Mouse (Mus musculus) 3134 (cell line): ENCODE results near the gene Gm5108.

Experiments
- DNase-seq: peaks from one replicate; pipeline ENCODE4 v3.0.0-alpha.2; 2011; ENCODE audit warnings: low spot score; ENCODE audit not compliant: insufficient read length; ENCODE audit errors: extremely low read depth

Gm5108 gene

DNA sequence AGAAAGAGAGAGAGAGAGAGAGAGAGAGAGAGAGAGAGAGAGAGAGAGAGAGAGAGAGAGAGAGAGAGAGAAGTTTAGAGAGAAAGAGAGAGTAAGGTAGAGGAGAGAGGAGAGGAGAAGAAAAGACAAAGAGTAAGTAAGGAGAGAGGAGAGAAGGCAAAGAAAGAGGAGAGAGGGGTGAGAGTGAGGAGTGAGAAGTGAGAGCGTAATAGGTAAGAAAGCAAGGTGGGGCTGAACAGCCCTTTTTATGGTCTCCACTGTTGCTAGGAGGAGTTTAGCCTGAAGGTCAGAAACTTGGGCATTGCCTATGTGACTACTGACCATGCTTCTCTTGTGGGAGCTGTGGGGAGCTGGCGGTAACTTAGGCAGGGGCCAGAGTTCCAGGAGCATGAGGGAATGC, at the start of gene Gm5108:
Gm5108 (plus strand) TSS at position 301 of the 400 bp plus-strand sequence.
- DNase-seq = no peak

DNA sequence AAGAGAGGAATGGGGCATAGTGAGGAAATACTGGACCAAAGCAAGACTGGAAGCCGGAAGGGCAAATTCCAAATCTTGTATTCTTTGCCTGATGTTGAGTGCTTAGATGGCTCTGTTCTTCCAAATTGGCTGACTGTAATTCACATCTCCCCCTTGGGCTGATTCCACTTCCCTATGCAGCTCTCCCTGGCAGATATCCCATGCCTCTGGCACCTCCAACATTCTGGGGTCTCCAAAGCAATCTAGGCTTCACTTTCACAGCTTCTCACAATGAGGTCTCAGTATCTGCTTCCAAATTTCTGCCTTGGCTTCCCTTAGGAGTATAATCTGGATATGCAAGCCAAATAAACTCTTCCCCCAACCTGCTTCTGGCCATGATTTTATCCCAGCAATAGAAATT, 42.5 kb upstream of the Gm5108 start:
- DNase-seq = no peak

DNA sequence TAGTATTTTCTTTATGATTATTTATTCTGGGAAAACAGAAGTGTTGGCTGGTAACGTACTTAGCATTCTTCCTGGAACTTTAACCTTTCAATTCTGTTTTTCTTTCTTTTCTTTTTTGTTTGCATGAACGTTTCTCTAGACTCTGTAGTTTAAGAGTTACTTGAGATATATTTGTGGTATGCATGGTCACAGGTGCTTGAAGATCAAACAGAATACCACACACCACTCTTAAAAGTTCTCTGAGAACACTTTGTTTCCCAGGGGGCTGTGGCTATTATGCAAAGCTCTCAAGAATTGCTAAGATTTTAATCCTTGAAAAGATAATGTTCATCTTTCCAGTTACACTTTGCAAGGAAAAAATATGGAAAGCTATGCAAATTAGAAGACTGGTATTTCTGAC, 36.9 kb upstream of the Gm5108 start:
- no peak for DNase-seq

GRCm38 (mm10) chr5:67930584-67930983, 10.9 kb upstream of the Gm5108 start:
- no peak for DNase-seq

- DNase-seq = no peak
Observed at GRCm38 (mm10) chr5:67931623-67932022, 9.8 kb upstream of the Gm5108 start.

GRCm38 (mm10) chr5:67943199-67943598, 1.7 kb downstream of the Gm5108 start:
- DNase-seq = no peak

DNA sequence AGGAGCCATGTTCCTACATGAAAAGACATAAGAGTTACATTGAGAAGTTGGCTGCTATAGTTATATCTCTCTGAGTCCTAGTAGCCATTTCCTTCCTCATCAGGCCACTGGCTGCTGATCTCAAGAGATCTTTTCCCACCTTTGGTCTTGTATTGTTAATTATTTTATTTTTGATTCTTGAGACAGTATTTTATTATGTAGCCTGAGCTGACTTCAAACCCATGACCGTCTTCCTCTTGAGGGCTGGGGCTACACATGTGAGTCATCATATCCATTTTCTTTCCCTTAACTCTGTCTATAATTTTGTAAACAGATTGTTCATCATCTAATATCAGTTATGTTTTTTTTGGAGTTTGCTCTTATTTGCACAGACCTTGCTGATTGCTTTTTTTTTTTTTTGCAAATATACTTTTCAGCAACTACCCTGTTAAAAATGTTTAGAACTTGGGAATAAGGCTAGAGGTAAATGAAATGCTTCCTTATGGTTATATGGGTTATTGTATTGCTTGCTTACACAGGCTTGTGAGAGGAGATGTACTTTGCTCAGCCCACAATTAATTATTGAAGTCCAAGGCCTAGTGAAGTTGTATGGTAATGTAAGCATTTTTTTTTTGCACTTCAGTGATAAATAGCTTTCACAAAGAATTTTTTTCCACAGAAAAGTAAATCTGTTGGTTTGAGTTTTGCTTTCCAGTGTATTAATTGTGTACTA, 2.8 kb downstream of the Gm5108 start:
- no peak for DNase-seq

DNA sequence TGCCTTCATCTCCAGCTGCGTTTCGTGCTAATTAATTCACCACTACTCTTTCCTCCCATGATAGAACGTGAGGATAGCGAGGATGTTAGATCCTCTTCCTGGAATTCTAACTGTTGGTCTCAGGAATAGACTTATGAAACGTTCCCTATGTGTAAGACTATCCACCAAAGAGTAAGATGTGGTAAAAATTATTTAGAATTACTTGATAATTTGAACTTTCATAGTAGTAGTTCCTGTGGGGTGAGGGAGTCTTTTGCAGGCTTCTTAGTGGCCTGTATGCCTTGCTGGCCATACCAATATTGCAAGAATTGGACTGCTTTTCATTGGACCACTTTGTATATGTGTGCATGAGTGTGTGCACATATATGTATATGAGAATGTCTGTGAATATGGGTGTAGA, 4.9 kb downstream of the Gm5108 start, which contains the start of gene Gm21905:
Gm21905 (minus strand) TSS at position 101 of the 400 bp plus-strand sequence.
- no peak for DNase-seq

- no peak for DNase-seq
Observed at GRCm38 (mm10) chr5:67947006-67947405, 5.5 kb downstream of the Gm5108 start.

DNA sequence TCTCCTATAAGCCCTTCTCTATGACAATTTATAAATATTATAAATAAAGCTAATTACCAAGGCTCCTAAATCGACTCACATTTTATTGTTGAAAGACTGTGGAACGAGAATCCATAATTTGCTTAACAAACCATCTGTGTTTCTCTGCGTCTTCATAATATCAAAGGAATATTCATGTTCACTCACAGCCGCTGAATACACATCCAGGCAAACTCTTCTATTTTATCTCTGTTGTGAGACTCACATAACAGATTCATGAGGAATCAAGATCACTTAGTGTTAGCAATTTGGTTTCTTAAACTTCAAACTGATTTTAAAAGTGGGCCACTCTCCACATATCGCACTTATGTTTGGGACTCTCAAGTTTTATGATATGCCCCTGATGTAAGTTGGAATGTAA, 6.6 kb downstream of the Gm5108 start:
- no peak for DNase-seq

DNA sequence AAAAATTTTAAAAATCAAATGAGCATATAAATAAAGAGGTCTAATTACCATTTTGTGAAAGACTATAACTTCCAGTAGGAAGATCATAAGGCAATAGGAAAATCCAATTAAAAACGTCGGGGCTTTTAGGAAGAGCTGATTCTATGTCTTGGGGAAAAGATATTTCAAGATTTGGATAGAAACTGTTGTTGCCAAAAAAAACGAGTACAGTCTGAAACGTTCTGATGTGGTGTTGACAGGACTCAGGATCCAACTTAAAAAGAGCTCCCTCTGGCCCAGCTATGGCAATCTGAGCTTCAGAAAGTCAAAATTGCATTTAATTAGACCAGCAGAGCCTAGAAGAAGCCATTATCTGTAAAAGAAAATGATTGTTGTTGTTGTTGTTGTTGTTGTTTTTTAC, 12.6 kb downstream of the Gm5108 start:
- no peak for DNase-seq

DNA sequence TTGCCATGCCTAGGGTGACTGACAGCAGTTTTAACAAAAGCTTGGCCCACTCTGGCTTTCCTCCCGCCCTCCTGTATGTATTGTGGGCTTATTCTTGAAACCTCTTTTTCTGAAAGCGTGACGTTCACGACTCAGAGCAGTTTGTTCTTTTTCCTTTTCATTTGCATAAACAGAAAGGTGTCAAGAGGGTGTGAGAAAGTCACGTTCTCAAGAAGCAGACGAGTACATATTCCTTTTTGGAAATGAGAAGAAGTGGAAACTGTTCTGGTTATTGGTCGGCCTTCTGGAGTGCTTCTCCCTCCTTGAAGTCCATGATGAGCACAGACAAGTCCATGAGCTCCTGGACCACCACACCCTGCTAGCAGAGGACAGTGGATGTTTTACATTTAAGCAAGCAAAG, 14.0 kb downstream of the Gm5108 start:
- no peak for DNase-seq

GRCm38 (mm10) chr5:67961708-67962629, 20.5 kb downstream of the Gm5108 start:
- no peak for DNase-seq

DNA sequence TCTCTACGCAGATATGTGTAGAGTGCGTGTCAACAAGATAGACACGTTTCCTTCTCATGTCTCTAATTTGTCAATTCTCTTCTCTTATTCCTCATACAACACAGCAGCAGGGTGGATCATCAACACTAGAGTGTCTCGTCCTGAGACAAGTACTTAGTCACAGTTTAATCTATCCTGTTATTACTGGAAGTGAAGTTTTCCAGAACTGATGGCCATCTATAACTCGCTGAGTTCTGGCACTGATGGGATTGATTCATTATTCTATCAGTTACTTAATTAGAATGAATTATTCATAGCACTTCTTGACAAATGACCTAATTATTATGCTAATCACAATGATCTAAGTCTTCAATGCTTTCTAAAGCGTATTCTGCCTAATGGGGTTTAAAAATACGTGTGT, 28.1 kb downstream of the Gm5108 start:
- no peak for DNase-seq

- DNase-seq = no peak
Observed at GRCm38 (mm10) chr5:67981946-67982526, 40.6 kb downstream of the Gm5108 start.

- DNase-seq = no peak
Observed at GRCm38 (mm10) chr5:67990426-67990825, 49.0 kb downstream of the Gm5108 start.

DNA sequence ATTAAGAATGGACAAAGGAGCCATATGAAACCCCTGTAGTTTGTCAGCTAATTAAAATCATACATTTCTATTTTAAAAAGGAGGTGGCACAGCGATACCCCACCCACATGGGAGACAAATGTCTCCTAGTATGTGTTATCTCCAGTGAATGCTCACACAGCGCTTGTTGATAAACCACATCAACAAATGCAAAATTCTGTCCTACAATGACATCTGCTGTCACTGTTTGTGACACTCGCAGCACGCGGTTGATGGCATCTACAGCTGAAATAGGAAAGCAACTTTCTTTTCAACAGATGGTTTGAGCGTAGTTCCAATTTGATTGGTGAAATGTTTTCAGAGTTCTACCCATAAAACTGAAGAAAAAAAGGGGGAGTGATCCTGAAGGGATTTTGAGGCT, 61.1 kb downstream of the Gm5108 start:
- DNase-seq = no peak

DNA sequence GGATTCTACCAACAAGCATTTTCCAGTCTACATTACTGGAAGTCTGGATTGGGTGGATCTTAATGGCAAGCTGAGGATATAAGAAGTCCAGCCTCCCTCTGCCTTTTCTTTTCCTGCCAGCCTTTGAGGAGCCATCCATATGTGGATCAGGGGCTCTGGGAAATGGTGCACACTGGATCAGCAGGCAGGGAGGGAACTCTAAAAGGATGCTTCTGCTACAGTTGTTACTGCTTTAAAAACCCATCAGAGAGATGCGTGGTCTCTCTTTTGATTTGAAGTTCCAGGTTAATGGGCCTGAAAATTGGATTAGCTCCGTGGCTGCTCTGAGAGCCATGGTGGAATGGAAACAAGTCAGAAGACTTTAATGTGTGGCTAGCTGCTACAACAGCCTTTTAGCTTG, 62.4 kb downstream of the Gm5108 start:
- DNase-seq = no peak

GRCm38 (mm10) chr5:68004419-68004818, 63.0 kb downstream of the Gm5108 start:
- no peak for DNase-seq

GRCm38 (mm10) chr5:68007074-68007473, 65.6 kb downstream of the Gm5108 start:
- DNase-seq = no peak

- no peak for DNase-seq
Observed at GRCm38 (mm10) chr5:68011569-68011968, 70.1 kb downstream of the Gm5108 start.
